Mouse (Mus musculus) midbrain, embryonic 14.5 days (tissue): ENCODE measurements around the gene Krtap5-4. TPM values are rescaled to one million over a fixed set of nuclear protein-coding genes. Genes with fewer than 3 reads are reported as not detected.
"Not testable (repeated sequence)": the region's sequence is repeated elsewhere in the genome, so short reads cannot be mapped to it uniquely, and the experiment has no call there.

Source experiments
- ATAC-seq: fragments of 200-750 bp; cut with Nextera tagmentation; 2 replicates; pipeline ENCODE4 v1.8.0; 2017; ENCODE audit warnings: moderate number of reproducible peaks, moderate library complexity; ENCODE audit not compliant: low FRiP score, low TSS enrichment
- DNase-seq: peaks from one replicate; pipeline ENCODE4 v3.0.0-alpha.2; 2015
- H3K27ac ChIP-seq: fragments of 300-500 bp; sonication (generic); replicated peaks from 2 replicates; pipeline ENCODE4 v1.5.1; 2014; ENCODE audit warnings: mild to moderate bottlenecking, low read depth, low read length, moderate library complexity
- H3K27me3 ChIP-seq: fragments of 300-500 bp; sonication (generic); 2 replicates; pipeline ENCODE4 v1.6.1; 2014; ENCODE audit warnings: low read length, control low read depth, mixed read lengths; ENCODE audit not compliant: control insufficient read depth, insufficient read depth
- H3K36me3 ChIP-seq: fragments of 300-500 bp; sonication (generic); 2 replicates; pipeline ENCODE4 v1.6.1; 2014; ENCODE audit warnings: low read length, control low read depth; ENCODE audit not compliant: control insufficient read depth, insufficient read depth
- H3K4me1 ChIP-seq: fragments of 300-500 bp; sonication (generic); 2 replicates; pipeline ENCODE4 v1.6.1; 2014; ENCODE audit warnings: mild to moderate bottlenecking, antibody characterized with exemption, low read length, control low read depth; ENCODE audit not compliant: control insufficient read depth, insufficient read depth
- H3K4me2 ChIP-seq: fragments of 300-500 bp; sonication (generic); 2 replicates; pipeline ENCODE4 v1.6.1; 2014; ENCODE audit warnings: mild to moderate bottlenecking, low read length, moderate library complexity
- H3K4me3 ChIP-seq: fragments of 300-500 bp; sonication (generic); replicated peaks from 2 replicates; pipeline ENCODE4 v1.5.1; 2014; ENCODE audit warnings: low read depth, low read length
- H3K9ac ChIP-seq: fragments of 300-500 bp; sonication (generic); replicated peaks from 2 replicates; pipeline ENCODE4 v1.6.1; 2014; ENCODE audit warnings: mild to moderate bottlenecking, low read length, moderate library complexity
- H3K9me3 ChIP-seq: fragments of 300-500 bp; sonication (generic); 2 replicates; pipeline ENCODE4 v1.6.1; 2016; ENCODE audit warnings: low read length, control low read depth, mixed read lengths; ENCODE audit not compliant: control insufficient read depth
- WGBS: fragments of 180-500 bp; shearing (Covaris S2); extraction: QIAGEN DNeasy Blood & Tissue Kit; methylation state at CpG from one replicate; pipeline ENCODE4 v1.1.7; 2014; 5-methylcytosine and 5-hydroxymethylcytosine counted together
- polyA plus RNA-seq: library from polyadenylated mRNA; unstranded; fragments of >200 nt; fragmentation: Nextera tagmentation; extraction: Ambion mirVana; gene quantifications from 2 replicates; pipeline ENCODE4 v1.2.1, GENCODE M21; 2014

The Krtap5-4 gene
- not detected in 2 replicates for polyA plus RNA-seq

DNA sequence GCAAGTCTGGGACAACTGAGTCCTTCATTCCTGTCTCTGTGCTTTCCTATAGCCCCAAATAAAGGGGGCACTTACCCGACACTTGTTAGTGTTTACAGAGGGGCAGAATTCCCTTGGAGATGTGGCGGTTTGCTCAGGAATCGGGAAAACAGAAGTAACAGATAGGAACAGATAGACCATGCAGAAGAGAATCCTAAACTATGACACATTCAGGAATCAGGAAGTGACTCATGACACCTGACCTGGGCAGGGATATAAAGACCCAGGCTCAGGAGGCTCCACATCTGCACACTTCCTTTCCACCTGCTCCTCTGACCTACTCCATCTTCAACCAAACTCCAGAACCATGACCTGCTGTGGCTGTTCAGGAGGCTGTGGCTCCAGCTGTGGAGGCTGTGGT, at the start of gene Krtap5-4:
Krtap5-4 (plus strand) TSS at position 301 of the 400 bp plus-strand sequence.
- Histone ChIP-seq H3K27ac (no peak within 1 kb of the TSS), H3K4me1 (no peaks in the 10 kb centered on the region), H3K4me2 (no peak within 1 kb of the TSS), H3K27me3 (no peaks in the 10 kb centered on the region), H3K4me3 (no peak within 1 kb of the TSS), H3K36me3 (no peaks in the 10 kb centered on the region), H3K9ac (no peak within 1 kb of the TSS), H3K9me3 (no peaks in the 10 kb centered on the region)
- ATAC-seq (no peak), DNase-seq (no peak)
- 73% methylated on average over 3 of the region's 3 CpGs for WGBS

DNA sequence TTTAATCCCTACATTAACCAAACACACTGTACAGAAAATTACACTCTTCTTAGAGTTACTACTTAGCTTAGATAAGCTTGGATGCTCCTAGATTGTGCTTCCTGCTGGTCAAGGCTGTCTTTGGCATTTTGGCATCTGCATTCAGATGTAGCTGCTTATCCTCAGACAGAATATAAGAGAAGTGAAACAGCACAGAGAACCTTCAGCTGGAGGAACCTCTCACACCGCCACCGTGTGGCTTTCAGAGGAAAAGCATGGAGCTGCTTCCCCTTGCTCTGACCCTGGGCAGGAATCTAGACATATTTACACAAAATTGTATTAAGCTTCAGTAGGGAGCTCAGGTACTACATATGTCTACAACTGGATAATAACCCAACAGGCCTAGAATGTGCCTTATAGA, 47.8 kb upstream of the Krtap5-4 start:
- H3K27ac ChIP-seq = no peak overlapping the region
- no peak overlapping the region for H3K9ac ChIP-seq
- no peaks in the 10 kb centered on the region for H3K9me3 ChIP-seq
- H3K4me1 ChIP-seq = no peaks in the 10 kb centered on the region
- 0% methylated on average over 2 of the region's 2 CpGs for WGBS
- H3K4me3 ChIP-seq = no peak overlapping the region
- ATAC-seq (no peak), DNase-seq (peak; percentile 80)
- no peaks in the 10 kb centered on the region for H3K36me3 ChIP-seq
- H3K4me2 ChIP-seq = no peak overlapping the region
- H3K27me3 ChIP-seq = no peaks in the 10 kb centered on the region

DNA sequence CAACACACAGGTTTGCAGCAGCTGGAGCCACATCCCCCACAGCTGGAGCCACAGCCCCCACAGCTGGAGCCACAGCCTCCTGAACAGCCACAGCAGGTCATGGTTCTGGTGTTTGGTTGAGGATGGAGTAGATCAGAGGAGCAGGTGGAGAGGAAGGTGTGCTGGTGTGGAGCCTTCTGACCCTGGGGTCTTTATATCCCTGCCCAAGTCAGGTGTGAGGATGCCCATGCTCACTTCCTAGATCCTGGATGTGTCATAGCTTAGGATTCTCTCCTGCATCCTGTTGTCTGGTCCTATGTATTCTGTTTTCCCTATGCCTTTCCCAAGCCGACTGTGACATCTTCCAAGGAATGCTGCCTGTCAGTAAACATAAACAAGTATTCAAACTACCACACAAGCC, 45.1 kb upstream of the Krtap5-4 start, which contains the start of gene Gm2431:
Gm2431 (minus strand) TSS at position 101 of the 400 bp plus-strand sequence.
- H3K27me3 ChIP-seq, H3K9me3 ChIP-seq, ATAC-seq, H3K4me1 ChIP-seq, H3K4me3 ChIP-seq, H3K9ac ChIP-seq, H3K27ac ChIP-seq, H3K36me3 ChIP-seq, DNase-seq, H3K4me2 ChIP-seq: not testable (repeated sequence)
- WGBS = 80% methylated on average over 1 of the region's 1 CpGs

DNA sequence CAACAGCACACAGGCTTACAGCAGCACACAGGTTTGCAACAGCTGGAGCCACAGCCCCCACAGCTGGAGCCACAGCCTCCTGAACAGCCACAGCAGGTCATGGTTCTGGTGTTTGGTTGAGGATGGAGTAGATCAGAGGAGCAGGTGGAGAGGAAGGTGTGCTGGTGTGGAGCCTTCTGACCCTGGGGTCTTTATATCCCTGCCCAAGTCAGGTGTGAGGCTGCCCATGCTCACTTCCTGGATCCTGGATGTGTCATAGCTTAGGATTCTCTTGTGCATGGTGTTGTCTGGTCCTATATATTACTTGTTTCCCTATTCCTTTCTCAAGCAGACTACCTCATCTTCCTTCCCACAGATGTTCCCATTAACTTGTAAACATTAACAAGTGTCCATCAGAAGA, 29.1 kb upstream of the Krtap5-4 start, which contains the start of gene Gm4559:
Gm4559 (minus strand) TSS at position 101 of the 400 bp plus-strand sequence.
- not testable (repeated sequence) for H3K9me3 ChIP-seq, H3K4me2 ChIP-seq, H3K9ac ChIP-seq, H3K27ac ChIP-seq, H3K27me3 ChIP-seq, ATAC-seq, H3K36me3 ChIP-seq, H3K4me3 ChIP-seq, H3K4me1 ChIP-seq, DNase-seq

DNA sequence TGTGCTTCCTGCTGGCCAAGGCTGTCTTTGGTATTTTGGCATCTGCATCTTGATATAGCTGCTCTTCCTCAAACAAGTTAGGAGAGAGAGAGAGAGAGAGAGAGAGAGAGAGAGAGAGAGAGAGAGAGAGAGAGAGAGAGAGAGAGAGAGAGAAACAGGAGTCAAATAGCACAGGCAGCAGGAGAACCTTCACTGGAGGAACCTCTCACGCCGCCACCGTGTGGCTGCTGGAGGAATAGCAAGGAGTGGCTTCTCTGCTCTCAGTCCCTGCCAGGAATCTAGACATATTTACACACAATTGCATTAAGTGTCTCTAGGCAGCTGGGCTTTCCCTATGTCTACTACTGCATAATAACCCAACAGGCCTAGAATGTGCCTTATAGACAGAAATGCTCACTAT, 25.2 kb upstream of the Krtap5-4 start:
- 2% methylated on average over 3 of the region's 3 CpGs for WGBS
- H3K27ac ChIP-seq = not testable (repeated sequence)

DNA sequence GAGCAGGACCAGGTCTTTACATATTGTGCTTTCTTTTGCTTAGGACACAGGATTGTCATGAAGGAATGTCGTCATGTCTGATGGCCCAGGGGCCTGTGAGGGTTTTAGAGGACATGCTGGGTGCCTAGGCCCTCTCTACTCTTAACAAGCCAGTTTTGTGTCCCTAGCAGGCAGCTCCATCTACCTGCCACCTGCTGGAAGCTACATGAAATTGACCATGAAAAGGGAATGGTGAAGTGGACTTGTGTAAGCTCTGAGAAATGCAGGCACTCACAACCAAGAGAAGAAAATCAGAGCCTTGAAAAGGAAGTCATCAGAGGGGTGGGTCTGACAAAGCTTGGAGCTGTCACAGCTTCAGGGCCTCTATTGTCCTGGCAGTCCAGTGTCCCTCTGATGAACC, 24.1 kb upstream of the Krtap5-4 start:
- WGBS = 82% methylated on average over 1 of the region's 1 CpGs
- H3K9ac ChIP-seq, H3K27me3 ChIP-seq, H3K4me2 ChIP-seq, H3K36me3 ChIP-seq, H3K4me1 ChIP-seq, H3K4me3 ChIP-seq, H3K9me3 ChIP-seq, DNase-seq, ATAC-seq, H3K27ac ChIP-seq: not testable (repeated sequence)

More for the DNA sequence above, 25.2 kb upstream of the Krtap5-4 start:
- H3K9ac ChIP-seq, H3K9me3 ChIP-seq, H3K4me3 ChIP-seq, H3K36me3 ChIP-seq, ATAC-seq, H3K27me3 ChIP-seq, H3K4me1 ChIP-seq, H3K4me2 ChIP-seq: not testable (repeated sequence)
- peak; percentile 84 for DNase-seq

DNA sequence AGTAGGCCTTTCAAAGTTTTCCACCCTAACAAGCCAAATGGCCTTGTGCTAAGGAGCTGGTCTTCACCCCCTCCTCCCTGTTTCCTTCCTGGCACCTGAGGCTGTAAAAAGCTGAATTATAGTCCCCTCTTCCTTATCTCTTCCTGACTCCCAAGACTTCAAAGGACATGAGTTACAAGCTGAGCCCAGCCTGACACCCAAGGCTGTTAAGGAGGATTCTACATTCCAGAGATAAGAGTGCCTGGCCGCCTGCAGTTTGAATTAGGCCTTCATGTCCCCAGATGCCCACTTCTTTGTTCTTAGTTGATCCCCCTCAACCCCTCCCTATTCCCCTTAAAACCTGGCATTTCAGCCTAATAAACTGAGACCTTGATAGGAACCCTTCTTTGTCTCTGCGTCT, 20.5 kb upstream of the Krtap5-4 start:
- H3K27ac ChIP-seq, H3K9me3 ChIP-seq: not testable (repeated sequence)
- 23% methylated on average over 2 of the region's 2 CpGs for WGBS

DNA sequence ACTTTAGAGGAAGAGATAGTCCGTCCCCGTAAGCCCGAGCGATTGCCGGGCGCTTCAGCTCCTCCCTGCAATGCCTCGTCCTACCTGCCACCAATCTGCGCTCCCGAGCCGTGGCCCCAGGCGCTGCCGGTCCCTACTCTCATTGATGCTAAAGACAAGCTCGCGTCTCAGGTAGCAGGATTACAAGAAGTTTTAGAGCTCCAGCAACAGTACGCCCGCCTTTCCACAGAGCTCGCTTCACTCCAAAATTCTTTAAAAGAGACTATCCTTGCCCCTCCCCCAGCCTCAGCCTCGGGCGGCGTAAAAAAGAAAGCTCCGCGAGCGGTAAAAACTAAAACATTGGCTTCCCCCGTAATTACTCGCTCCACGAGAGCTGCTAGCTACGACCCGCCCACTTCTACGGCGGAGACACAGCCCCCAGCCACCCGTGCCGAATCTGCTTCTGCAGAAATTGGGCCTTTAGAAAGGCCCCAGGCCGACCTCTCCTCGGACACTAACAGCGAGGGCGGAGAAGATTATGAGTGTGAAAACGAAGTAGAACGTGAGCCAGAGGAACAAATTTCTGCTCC, 19.2 kb upstream of the Krtap5-4 start:
- no peaks in the 10 kb centered on the region for H3K36me3 ChIP-seq
- peak overlapping the region; percentile 55 for H3K4me3 ChIP-seq
- H3K4me1 ChIP-seq = peaks cover 7% of the 10 kb centered on the region; the same call in 1 of the 2 replicates
- ATAC-seq = peak; percentile 68; the same call in 1 of the 2 replicates
- H3K27ac ChIP-seq = peak overlapping the region; percentile 63
- H3K9ac ChIP-seq = peak overlapping the region; percentile 55
- no peaks in the 10 kb centered on the region for H3K9me3 ChIP-seq
- peaks cover 4% of the 10 kb centered on the region; the same call in 1 of the 2 replicates for H3K27me3 ChIP-seq
- under 1% methylated on average over 38 of the region's 38 CpGs for WGBS
- DNase-seq = peak; percentile 74
- H3K4me2 ChIP-seq = peak overlapping the region; percentile 81

More for the DNA sequence above, 20.5 kb upstream of the Krtap5-4 start:
- DNase-seq, H3K4me3 ChIP-seq, H3K4me2 ChIP-seq, H3K27me3 ChIP-seq, H3K36me3 ChIP-seq, ATAC-seq, H3K4me1 ChIP-seq, H3K9ac ChIP-seq: not testable (repeated sequence)

DNA sequence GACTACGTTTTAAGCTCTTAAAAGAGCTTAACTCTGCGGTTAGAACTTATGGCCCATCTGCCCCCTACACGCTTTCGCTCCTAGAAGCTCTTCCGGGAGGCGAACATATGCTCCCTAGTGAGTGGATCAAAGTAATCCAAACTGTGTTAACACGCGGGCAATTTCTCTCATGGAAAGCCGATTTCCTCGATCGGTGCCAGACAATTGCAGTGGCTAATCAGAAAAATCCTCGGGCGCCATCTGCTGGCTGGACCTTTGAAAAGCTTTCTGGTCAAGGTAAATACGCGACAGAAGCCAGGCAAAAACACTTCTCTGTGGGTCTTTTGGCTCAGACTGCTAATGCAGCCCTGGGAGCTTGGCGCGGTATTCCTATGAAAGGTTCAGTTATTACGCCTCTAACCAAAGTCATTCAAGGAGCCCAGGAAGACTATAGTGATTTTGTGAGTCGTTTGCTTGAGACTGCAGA, 18.7 kb upstream of the Krtap5-4 start:
- ATAC-seq (peak; percentile 74), DNase-seq (peak; percentile 99)
- under 1% methylated on average over 19 of the region's 19 CpGs for WGBS
- Histone ChIP-seq H3K27ac (peak overlapping the region; percentile 66), H3K4me1 (peaks cover 7% of the 10 kb centered on the region; the same call in 1 of the 2 replicates), H3K9ac (peak overlapping the region; percentile 55), H3K36me3 (no peaks in the 10 kb centered on the region), H3K4me2 (peak overlapping the region; percentile 81), H3K9me3 (no peaks in the 10 kb centered on the region), H3K4me3 (peak overlapping the region; percentile 55), H3K27me3 (peaks cover 4% of the 10 kb centered on the region; the same call in 1 of the 2 replicates)
